Mouse (Mus musculus): ENCODE measurements around the gene Grm7. TPM values are rescaled to one million over a fixed set of nuclear protein-coding genes. Genes with fewer than 3 reads are reported as not detected.

The Grm7 gene
- polyA plus RNA-seq, 1 experiment from 2014 or later: 0.62 TPM

DNA sequence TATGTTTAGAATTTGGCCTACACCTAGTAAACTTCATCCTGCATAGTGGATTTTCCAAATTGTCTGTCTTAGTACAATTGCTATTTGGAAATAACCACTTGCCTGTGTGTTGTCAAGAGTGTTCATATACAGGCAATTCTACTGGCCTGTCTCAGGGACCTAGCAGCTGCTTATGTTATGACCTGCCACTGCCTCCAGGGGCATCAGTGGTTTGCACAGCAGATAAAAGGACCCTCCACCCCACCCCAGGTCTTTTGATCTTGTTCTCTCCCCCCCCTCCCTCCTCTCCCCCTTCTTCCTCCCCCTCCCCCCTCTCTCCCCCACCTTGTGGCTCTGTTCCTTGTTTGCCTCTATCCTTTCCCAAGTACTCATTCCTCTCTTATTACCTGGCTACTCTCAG, 403.9 kb downstream of the Grm7 start:
- Histone ChIP-seq H3K4me1 (ENCODE audit: control insufficient read depth, insufficient read depth, low read length) (no peaks in the 10 kb centered on the region), H3K4me2 (no peak overlapping the region), H3K4me3 (ENCODE audit: low read depth, low read length) (no peak overlapping the region), H3K9ac (ENCODE audit: low read depth, low read length) (no peak overlapping the region), H3K27ac (ENCODE audit: low read depth, low read length) (no peak overlapping the region), H3K36me3 (ENCODE audit: control insufficient read depth, insufficient read depth, low read length) (no peaks in the 10 kb centered on the region), H3K27me3 (ENCODE audit: control insufficient read depth, insufficient read depth, low read length) (no peaks in the 10 kb centered on the region), H3K9me3 (replicated peaks; ENCODE audit: control insufficient read depth, low read length) (no peaks in the 10 kb centered on the region)
- no peak for ATAC-seq (replicated peaks; ENCODE audit: insufficient number of reproducible peaks, low FRiP score, low TSS enrichment)

DNA sequence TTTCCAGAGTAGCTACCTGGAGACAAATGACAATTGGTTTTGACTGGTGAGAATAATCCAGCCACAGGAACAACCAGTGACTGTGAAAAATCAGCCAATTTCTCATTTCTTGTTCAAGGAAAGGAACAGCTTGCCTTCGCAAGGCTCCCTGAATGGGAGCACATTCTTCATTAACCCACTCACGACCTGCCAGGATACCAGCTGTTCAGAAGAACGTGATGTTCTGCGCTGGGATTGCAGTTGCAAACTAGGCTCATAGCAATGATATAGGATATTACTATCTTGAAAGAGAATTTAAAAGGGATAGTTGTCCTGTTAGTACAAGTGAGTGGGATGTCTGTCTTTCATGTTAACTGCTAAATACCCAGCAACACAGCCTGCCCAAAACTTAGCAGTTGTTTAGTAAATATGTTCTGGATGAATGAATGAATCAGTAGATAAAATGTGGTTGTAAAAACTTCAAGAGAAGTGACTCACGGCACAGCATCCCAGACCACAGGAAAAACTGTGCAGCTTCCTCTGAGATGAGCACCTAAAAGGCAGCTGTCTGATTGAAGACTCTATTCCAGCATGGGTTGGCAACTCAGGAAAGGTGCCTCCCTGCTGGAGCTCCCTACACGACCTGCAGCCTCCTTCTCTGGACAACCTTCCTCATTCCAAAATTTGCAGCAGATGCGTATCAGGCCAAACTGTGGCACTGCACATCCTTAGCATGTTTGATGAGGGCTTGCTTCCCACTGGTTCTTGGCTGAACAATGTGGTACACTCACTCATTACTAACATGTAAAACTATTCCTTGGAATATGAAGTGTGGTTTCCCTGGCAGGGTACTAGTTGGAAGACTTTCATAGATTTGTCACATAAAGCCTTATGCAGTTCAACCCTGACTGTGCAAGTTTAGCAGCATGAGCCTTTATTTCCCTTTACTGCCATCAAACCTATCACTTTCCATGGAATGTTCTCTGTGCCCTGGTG, 408.9 kb downstream of the Grm7 start:
- H3K4me1 ChIP-seq (ENCODE audit: control insufficient read depth, insufficient read depth, low read length): no peaks in the 10 kb centered on the region
- no peak overlapping the region for H3K9ac ChIP-seq (ENCODE audit: low read depth, low read length)
- no peak overlapping the region for H3K27ac ChIP-seq (ENCODE audit: low read depth, low read length)
- 69% methylated on average over 7 of the region's 7 CpGs for WGBS (ENCODE audit: insufficient replicate concordance)
- no peak for ATAC-seq (replicated peaks; ENCODE audit: insufficient number of reproducible peaks, low FRiP score, low TSS enrichment)
- no peaks in the 10 kb centered on the region for H3K36me3 ChIP-seq (ENCODE audit: control insufficient read depth, insufficient read depth, low read length)
- no peaks in the 10 kb centered on the region for H3K27me3 ChIP-seq (ENCODE audit: control insufficient read depth, insufficient read depth, low read length)
- no peak overlapping the region for H3K4me2 ChIP-seq
- H3K4me3 ChIP-seq (ENCODE audit: low read depth, low read length): no peak overlapping the region
- H3K9me3 ChIP-seq (replicated peaks; ENCODE audit: control insufficient read depth, low read length): no peaks in the 10 kb centered on the region

DNA sequence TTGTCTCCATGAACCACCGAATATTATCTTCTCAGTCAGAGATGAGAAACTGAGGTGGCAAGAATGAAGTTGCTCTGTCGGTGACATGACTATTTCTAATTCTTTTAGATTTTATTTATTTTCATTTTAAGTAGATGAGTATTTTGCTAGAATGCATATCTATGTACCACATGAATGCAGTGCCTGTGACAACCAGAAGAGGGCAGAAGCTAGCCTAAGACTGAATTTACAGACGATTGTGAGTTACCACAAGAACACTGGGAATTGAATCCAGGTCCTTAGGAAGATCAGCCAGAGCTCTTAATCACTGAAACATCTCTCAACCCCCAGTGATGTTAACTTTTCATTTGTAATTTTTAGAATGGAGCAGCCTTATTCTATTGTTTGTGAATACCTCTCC, 412.4 kb downstream of the Grm7 start:
- no peak for ATAC-seq (replicated peaks; ENCODE audit: insufficient number of reproducible peaks, low FRiP score, low TSS enrichment)
- H3K4me3 ChIP-seq (ENCODE audit: low read depth, low read length): no peak overlapping the region
- H3K9me3 ChIP-seq (replicated peaks; ENCODE audit: control insufficient read depth, low read length): no peaks in the 10 kb centered on the region
- H3K27ac ChIP-seq (ENCODE audit: low read depth, low read length): no peak overlapping the region
- H3K4me2 ChIP-seq: no peak overlapping the region
- no peaks in the 10 kb centered on the region for H3K4me1 ChIP-seq (ENCODE audit: control insufficient read depth, insufficient read depth, low read length)
- 80% methylated on average over 3 of the region's 3 CpGs for WGBS (ENCODE audit: insufficient replicate concordance)
- H3K36me3 ChIP-seq (ENCODE audit: control insufficient read depth, insufficient read depth, low read length): no peaks in the 10 kb centered on the region
- H3K27me3 ChIP-seq (ENCODE audit: control insufficient read depth, insufficient read depth, low read length): no peaks in the 10 kb centered on the region
- no peak overlapping the region for H3K9ac ChIP-seq (ENCODE audit: low read depth, low read length)

DNA sequence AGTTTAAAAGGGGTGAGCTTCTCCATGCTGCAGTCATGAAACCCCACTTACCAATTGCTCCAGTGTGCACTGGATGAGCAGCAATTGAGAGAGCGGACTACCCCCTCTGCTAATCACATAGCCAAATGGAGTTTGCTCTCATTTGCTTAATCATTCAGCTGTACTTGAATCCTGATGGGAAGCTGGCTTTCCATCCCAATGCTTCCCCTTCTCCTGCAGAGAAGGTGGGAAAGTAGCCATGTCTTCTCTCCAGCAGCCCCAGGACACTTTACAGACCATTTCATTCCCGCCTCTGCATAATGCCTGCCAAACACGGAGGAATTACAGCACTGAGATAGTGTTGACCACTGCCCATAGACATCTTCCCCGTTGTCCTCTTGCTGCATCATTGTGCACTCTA, 414.6 kb downstream of the Grm7 start:
- no peaks in the 10 kb centered on the region for H3K36me3 ChIP-seq (ENCODE audit: control insufficient read depth, insufficient read depth, low read length)
- no peak overlapping the region for H3K4me3 ChIP-seq (ENCODE audit: low read depth, low read length)
- no peak overlapping the region for H3K9ac ChIP-seq (ENCODE audit: low read depth, low read length)
- no peaks in the 10 kb centered on the region for H3K4me1 ChIP-seq (ENCODE audit: control insufficient read depth, insufficient read depth, low read length)
- no peaks in the 10 kb centered on the region for H3K9me3 ChIP-seq (replicated peaks; ENCODE audit: control insufficient read depth, low read length)
- WGBS (ENCODE audit: insufficient replicate concordance): 60% methylated on average over 4 of the region's 4 CpGs
- H3K4me2 ChIP-seq: no peak overlapping the region
- no peak overlapping the region for H3K27ac ChIP-seq (ENCODE audit: low read depth, low read length)
- H3K27me3 ChIP-seq (ENCODE audit: control insufficient read depth, insufficient read depth, low read length): no peaks in the 10 kb centered on the region
- ATAC-seq (replicated peaks; ENCODE audit: insufficient number of reproducible peaks, low FRiP score, low TSS enrichment): no peak

DNA sequence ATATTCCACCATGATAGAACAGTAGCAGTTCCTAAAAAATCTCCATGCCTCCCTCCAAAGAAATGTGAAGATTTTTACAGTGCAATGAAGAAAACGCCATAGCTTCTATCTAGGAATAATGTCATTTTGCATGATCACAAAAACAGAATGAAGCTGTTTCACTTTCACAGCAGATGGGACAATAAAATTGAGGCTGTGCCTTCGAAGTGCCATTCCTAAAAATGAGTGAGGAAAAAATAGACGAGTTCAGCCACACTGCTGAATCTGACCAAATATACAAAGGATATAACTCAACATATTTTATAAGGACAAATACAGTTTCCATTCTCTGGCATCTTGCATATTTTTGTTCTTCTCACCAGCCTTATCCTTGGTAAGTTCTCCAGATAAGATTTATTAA, 439.2 kb downstream of the Grm7 start:
- H3K36me3 ChIP-seq (ENCODE audit: control insufficient read depth, insufficient read depth, low read length): no peaks in the 10 kb centered on the region
- WGBS (ENCODE audit: insufficient replicate concordance): 75% methylated on average over 3 of the region's 3 CpGs
- no peak overlapping the region for H3K4me3 ChIP-seq (ENCODE audit: low read depth, low read length)
- no peak overlapping the region for H3K27ac ChIP-seq (ENCODE audit: low read depth, low read length)
- no peak overlapping the region for H3K9ac ChIP-seq (ENCODE audit: low read depth, low read length)
- H3K4me2 ChIP-seq: no peak overlapping the region
- no peaks in the 10 kb centered on the region for H3K4me1 ChIP-seq (ENCODE audit: control insufficient read depth, insufficient read depth, low read length)
- no peak for ATAC-seq (replicated peaks; ENCODE audit: insufficient number of reproducible peaks, low FRiP score, low TSS enrichment)
- no peaks in the 10 kb centered on the region for H3K27me3 ChIP-seq (ENCODE audit: control insufficient read depth, insufficient read depth, low read length)
- H3K9me3 ChIP-seq (replicated peaks; ENCODE audit: control insufficient read depth, low read length): no peaks in the 10 kb centered on the region

DNA sequence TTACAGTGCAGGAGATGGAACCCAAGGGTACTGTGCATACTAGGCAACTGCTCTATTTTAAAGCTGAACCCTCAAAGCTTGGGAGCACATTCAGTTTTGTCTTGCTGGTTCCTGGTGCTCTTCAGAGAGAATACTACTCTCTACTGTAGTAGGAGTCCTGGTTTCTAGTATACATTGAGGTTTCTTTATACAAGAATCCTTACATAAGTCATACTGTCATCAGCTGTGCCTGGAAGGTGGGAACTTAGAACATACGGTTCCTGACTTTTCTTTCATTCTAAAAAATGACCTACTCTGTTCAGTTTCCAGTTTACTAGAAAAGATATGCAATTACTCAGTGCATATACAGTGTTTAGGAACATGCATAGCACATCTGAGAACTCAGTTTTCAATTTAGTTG, 449.4 kb downstream of the Grm7 start:
- H3K36me3 ChIP-seq (ENCODE audit: control insufficient read depth, insufficient read depth, low read length): no peaks in the 10 kb centered on the region
- WGBS (ENCODE audit: insufficient replicate concordance): 81% methylated on average over 1 of the region's 1 CpGs
- no peaks in the 10 kb centered on the region for H3K4me1 ChIP-seq (ENCODE audit: control insufficient read depth, insufficient read depth, low read length)
- H3K27me3 ChIP-seq (ENCODE audit: control insufficient read depth, insufficient read depth, low read length): no peaks in the 10 kb centered on the region
- no peak overlapping the region for H3K4me2 ChIP-seq
- H3K9ac ChIP-seq (ENCODE audit: low read depth, low read length): no peak overlapping the region
- no peaks in the 10 kb centered on the region for H3K9me3 ChIP-seq (replicated peaks; ENCODE audit: control insufficient read depth, low read length)
- ATAC-seq (replicated peaks; ENCODE audit: insufficient number of reproducible peaks, low FRiP score, low TSS enrichment): no peak
- H3K4me3 ChIP-seq (ENCODE audit: low read depth, low read length): no peak overlapping the region
- H3K27ac ChIP-seq (ENCODE audit: low read depth, low read length): no peak overlapping the region

DNA sequence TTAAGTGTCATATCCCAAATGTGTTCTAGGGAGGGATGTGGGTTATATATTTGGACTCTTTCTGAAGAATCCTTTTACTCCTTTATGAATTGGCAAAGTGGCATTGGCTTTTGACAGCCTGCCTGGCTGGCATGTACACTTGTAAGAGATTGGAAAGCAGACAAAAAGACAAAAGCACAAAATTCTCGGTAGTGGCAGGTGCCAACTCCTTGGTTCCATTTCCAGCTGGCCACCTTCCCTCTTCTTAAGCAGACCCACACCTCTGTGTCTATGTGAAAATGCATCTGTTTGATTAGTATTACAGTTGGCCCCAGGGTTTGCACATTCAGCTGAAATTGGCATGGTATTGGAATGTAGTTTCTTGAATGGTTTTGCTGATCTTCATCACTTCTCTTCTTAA, 460.1 kb downstream of the Grm7 start:
- ATAC-seq (replicated peaks; ENCODE audit: insufficient number of reproducible peaks, low FRiP score, low TSS enrichment): no peak
- Histone ChIP-seq H3K36me3 (ENCODE audit: control insufficient read depth, insufficient read depth, low read length) (no peaks in the 10 kb centered on the region), H3K4me1 (ENCODE audit: control insufficient read depth, insufficient read depth, low read length) (no peaks in the 10 kb centered on the region), H3K9ac (ENCODE audit: low read depth, low read length) (no peak overlapping the region), H3K4me3 (ENCODE audit: low read depth, low read length) (no peak overlapping the region), H3K4me2 (no peak overlapping the region), H3K27me3 (ENCODE audit: control insufficient read depth, insufficient read depth, low read length) (no peaks in the 10 kb centered on the region), H3K27ac (ENCODE audit: low read depth, low read length) (no peak overlapping the region), H3K9me3 (replicated peaks; ENCODE audit: control insufficient read depth, low read length) (no peaks in the 10 kb centered on the region)
- 83% methylated on average over 1 of the region's 1 CpGs for WGBS (ENCODE audit: insufficient replicate concordance)

DNA sequence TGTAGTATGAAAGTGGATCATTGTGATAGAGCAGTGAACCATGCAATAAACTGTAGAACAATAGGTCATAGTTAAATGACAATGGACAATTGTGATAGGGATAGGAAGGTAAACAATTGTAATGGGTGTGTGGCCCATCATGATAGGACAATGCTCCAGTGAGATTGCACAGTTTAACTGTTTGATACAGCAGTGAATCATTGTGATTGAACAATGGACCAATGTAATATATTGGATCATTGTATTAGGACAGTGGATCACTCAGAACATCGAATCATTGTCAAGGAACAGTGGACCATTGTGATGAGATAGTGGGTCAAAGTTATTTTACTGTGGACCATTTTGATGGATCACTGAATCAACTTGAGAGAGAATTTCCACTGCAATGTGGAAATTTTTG, 515.7 kb downstream of the Grm7 start:
- Histone ChIP-seq H3K36me3 (ENCODE audit: control insufficient read depth, insufficient read depth, low read length) (no peaks in the 10 kb centered on the region), H3K9me3 (replicated peaks; ENCODE audit: control insufficient read depth, low read length) (no peaks in the 10 kb centered on the region), H3K27ac (ENCODE audit: low read depth, low read length) (no peak overlapping the region), H3K4me2 (no peak overlapping the region), H3K27me3 (ENCODE audit: control insufficient read depth, insufficient read depth, low read length) (no peaks in the 10 kb centered on the region), H3K4me1 (ENCODE audit: control insufficient read depth, insufficient read depth, low read length) (no peaks in the 10 kb centered on the region), H3K4me3 (ENCODE audit: low read depth, low read length) (no peak overlapping the region), H3K9ac (ENCODE audit: low read depth, low read length) (no peak overlapping the region)
- 65% methylated on average over 1 of the region's 1 CpGs for WGBS (ENCODE audit: insufficient replicate concordance)
- ATAC-seq (replicated peaks; ENCODE audit: insufficient number of reproducible peaks, low FRiP score, low TSS enrichment): no peak

DNA sequence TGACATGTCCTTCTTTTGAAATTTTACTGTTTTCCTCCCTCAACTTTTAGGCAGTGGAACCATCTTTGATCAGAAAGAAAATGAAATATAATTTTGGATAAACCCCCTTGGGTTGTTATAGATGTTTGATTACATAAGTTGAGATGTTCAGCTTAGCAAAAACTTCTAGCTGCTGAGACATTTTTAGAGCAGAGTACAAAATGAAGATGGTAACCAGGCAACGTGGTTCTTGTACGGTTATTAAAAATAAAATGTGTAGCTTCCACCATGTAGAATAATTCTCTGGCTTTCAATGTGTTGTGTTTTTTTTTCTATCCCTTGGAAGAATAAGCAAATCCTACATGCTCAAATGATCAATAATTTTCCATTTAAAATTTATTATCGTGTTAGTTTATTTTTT, 550.0 kb downstream of the Grm7 start:
- H3K9me3 ChIP-seq (replicated peaks; ENCODE audit: control insufficient read depth, low read length): no peaks in the 10 kb centered on the region
- no peak overlapping the region for H3K9ac ChIP-seq (ENCODE audit: low read depth, low read length)
- WGBS (ENCODE audit: insufficient replicate concordance): 81% methylated on average over 3 of the region's 3 CpGs
- no peak for ATAC-seq (replicated peaks; ENCODE audit: insufficient number of reproducible peaks, low FRiP score, low TSS enrichment)
- H3K27me3 ChIP-seq (ENCODE audit: control insufficient read depth, insufficient read depth, low read length): no peaks in the 10 kb centered on the region
- no peak overlapping the region for H3K27ac ChIP-seq (ENCODE audit: low read depth, low read length)
- no peaks in the 10 kb centered on the region for H3K4me1 ChIP-seq (ENCODE audit: control insufficient read depth, insufficient read depth, low read length)
- no peak overlapping the region for H3K4me3 ChIP-seq (ENCODE audit: low read depth, low read length)
- H3K4me2 ChIP-seq: no peak overlapping the region
- no peaks in the 10 kb centered on the region for H3K36me3 ChIP-seq (ENCODE audit: control insufficient read depth, insufficient read depth, low read length)
